8 mouse cellular contexts compared by ENCODE assay signal in the genomic region with DNA sequence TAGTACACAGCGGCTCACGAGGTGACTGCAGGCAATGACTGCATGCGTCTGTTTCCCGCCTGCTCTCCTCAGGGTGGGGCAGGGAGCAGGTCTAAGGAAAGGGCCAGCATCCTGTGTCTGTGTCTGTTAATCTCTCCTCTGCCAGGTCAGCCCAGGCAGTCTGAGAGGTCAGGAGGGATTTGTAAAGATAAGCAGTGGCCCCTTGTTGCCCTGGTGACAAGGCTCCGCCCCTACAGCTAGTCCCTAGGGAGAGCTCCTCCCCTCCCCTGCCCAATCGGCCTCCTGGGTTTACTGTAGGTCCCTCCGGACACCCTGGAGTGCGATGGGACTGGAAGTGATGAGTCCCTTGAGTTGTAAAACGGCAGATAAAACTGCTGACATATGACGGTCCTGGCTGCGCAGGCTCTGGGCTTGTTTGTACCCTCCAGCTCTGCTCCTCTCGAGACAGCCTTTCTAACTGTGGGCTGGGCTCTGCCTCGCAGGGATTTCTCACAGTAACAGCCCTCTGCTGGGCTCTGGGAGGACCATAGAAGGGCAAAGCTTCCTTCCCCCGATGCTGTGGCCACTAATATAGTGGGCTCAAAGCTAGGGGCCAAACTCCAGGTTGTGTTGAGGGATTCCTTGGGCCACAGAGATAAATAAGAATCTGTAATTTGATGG. TPM values are rescaled to one million over a fixed set of nuclear protein-coding genes. Genes with fewer than 3 reads are reported as not detected.
DNase-seq lines count a peak whose midpoint lies in the region; ATAC-seq and TF ChIP-seq lines count a peak whose summit lies in the region.

No protein-coding gene starts in this region.

- no peaks in the 10 kb centered on the region for H3K36me3 ChIP-seq in heart, embryonic 13.5 days
- H3K36me3 ChIP-seq in kidney, postnatal 0 days (ENCODE audit: insufficient read depth, low read length), result no peaks in the 10 kb centered on the region

- H3K27me3 ChIP-seq in heart, embryonic 13.5 days (replicated peaks), result peaks cover 13% of the 10 kb centered on the region
- H3K27me3 ChIP-seq in kidney, postnatal 0 days (ENCODE audit: insufficient read depth, low read length), result no peaks in the 10 kb centered on the region

- peak overlapping the region; percentile 70 for H3K4me2 ChIP-seq in heart, embryonic 13.5 days
- H3K4me2 ChIP-seq in kidney, postnatal 0 days (ENCODE audit: low read length), result peak overlapping the region; percentile 50

- under 1% methylated on average over 14 of the region's 14 CpGs for WGBS in heart, embryonic 13.5 days
- WGBS in kidney, postnatal 0 days, result 3% methylated on average over 14 of the region's 14 CpGs

- no peaks in the 10 kb centered on the region for H3K9me3 ChIP-seq in heart, embryonic 13.5 days
- no peaks in the 10 kb centered on the region for H3K9me3 ChIP-seq in kidney, postnatal 0 days (replicated peaks; ENCODE audit: low read length)

- peak; percentile 23; the same call in 1 of the 2 replicates for ATAC-seq in heart, embryonic 13.5 days (ENCODE audit: extremely low read depth, insufficient number of reproducible peaks, low FRiP score, low TSS enrichment)
- peak; percentile 29; the same call in 1 of the 2 replicates for ATAC-seq in kidney, postnatal 0 days (replicated peaks; ENCODE audit: low FRiP score, low read depth)

- H3K9ac ChIP-seq in heart, embryonic 13.5 days, result peak overlapping the region; percentile 30
- H3K9ac ChIP-seq in kidney, postnatal 0 days (ENCODE audit: low read depth, low read length), result no peak overlapping the region

- H3K4me3 ChIP-seq in heart, embryonic 13.5 days, result peak overlapping the region; percentile 38
- H3K4me3 ChIP-seq in kidney, postnatal 0 days (replicated peaks; ENCODE audit: low read depth, low read length), result peak overlapping the region; percentile 9; the same call in 1 of the 2 replicates

- peak overlapping the region; percentile 80 for H3K27ac ChIP-seq in heart, embryonic 13.5 days (replicated peaks)
- no peak overlapping the region for H3K27ac ChIP-seq in kidney, postnatal 0 days

- TF ChIP-seq CTCF in kidney, postnatal 0 days (IDR thresholded peaks at IDR 0.05; ENCODE audit: low read depth), result no peak

- peak; percentile 68 for DNase-seq in ES-CJ7 (ENCODE audit: low read depth, low spot score)
- peak; percentile 78 for DNase-seq in c-Kit-positive CD71-positive TER-119-negative erythroid progenitor cells, embryonic 14.5 days (ENCODE audit: low read depth)
- peak; percentile 74 for DNase-seq in kidney, postnatal 0 days (ENCODE audit: low spot score)
- DNase-seq in lung, postnatal 36 days, result peak; percentile 73
- peak; percentile 33 to 35 for DNase-seq in spleen, adult 18-20 months
- DNase-seq in thymus, postnatal 14 days, result no peak
- DNase-seq in thymus, adult 18-20 months, result no peak

- H3K4me1 ChIP-seq in heart, embryonic 13.5 days, result peaks cover 74% of the 10 kb centered on the region
- peaks cover 16% of the 10 kb centered on the region for H3K4me1 ChIP-seq in kidney, postnatal 0 days (replicated peaks; ENCODE audit: insufficient read depth, low read length)

RNA-seq across cellular contexts. Expression of a gene that starts 4.4 kb away (rescaled TPM):
- polyA plus RNA-seq in heart, embryonic 13.5 days (2015; fragmentation: Nextera tagmentation; extraction: Ambion mirVana), result 3.0 and 4.0 TPM in 2 replicates
- 3.1 and 3.3 TPM in 2 replicates for polyA plus RNA-seq in kidney, postnatal 0 days (2015; fragmentation: Nextera tagmentation; extraction: Ambion mirVana)

Comparison
In these comparisons a context has a peak if more than half of its experiments do, and no peak if none do; other contexts are left out.
1. DNase-seq: peak in ES-CJ7 (single experiment), c-Kit-positive CD71-positive TER-119-negative erythroid progenitor cells, embryonic 14.5 days (single experiment), kidney, postnatal 0 days (single experiment), lung, postnatal 36 days (single experiment) and spleen, adult 18-20 months (2 of 2); none in thymus, postnatal 14 days (single experiment) and thymus, adult 18-20 months (0 of 2).